In genomic region chr11:98412797-98413301, GRCm38 (mm10) we compare ENCODE assay signal across 8 mouse cellular contexts. TPM values are rescaled to one million over a fixed set of nuclear protein-coding genes. Genes with fewer than 3 reads are reported as not detected.
DNase-seq lines count a peak whose midpoint lies in the region; ATAC-seq and TF ChIP-seq lines count a peak whose summit lies in the region.

No protein-coding gene starts in this region.

- peak overlapping the region; percentile 97 for H3K9ac ChIP-seq in kidney, embryonic 16.5 days (replicated peaks; ENCODE audit: low read length)
- H3K9ac ChIP-seq in liver, embryonic 12.5 days = peak overlapping the region; percentile 58

- H3K4me1 ChIP-seq in kidney, embryonic 16.5 days (ENCODE audit: insufficient read depth, low read length) = peaks cover 65% of the 10 kb centered on the region
- peaks cover 23% of the 10 kb centered on the region for H3K4me1 ChIP-seq in liver, embryonic 12.5 days
- peaks cover 21% of the 10 kb centered on the region for H3K4me1 ChIP-seq in olfactory bulb, adult 2 months (ENCODE audit: control insufficient read depth, insufficient read depth, low read length)

- peak overlapping the region; percentile 98 for H3K4me3 ChIP-seq in kidney, embryonic 16.5 days (ENCODE audit: low read length)
- peak overlapping the region; percentile 60 for H3K4me3 ChIP-seq in liver, embryonic 12.5 days
- H3K4me3 ChIP-seq in olfactory bulb, adult 2 months (ENCODE audit: insufficient read depth, low read depth, low read length) = peak overlapping the region; percentile 49

- TF ChIP-seq CTCF in olfactory bulb, adult 2 months (IDR thresholded peaks at IDR 0.05; ENCODE audit: insufficient read depth, low read depth, low read length) = no peak

- peak overlapping the region; percentile 82 for H3K4me2 ChIP-seq in kidney, embryonic 16.5 days (replicated peaks; ENCODE audit: low read depth, low read length)
- peak overlapping the region; percentile 60 for H3K4me2 ChIP-seq in liver, embryonic 12.5 days

- H3K27me3 ChIP-seq in kidney, embryonic 16.5 days (ENCODE audit: insufficient read depth, low read length) = no peaks in the 10 kb centered on the region
- H3K27me3 ChIP-seq in liver, embryonic 12.5 days (replicated peaks) = peaks cover 86% of the 10 kb centered on the region

- no peak for DNase-seq in kidney, adult 9 months
- peak; percentile 49 for DNase-seq in embryo, embryonic 10 days (ENCODE audit: low spot score)
- DNase-seq in heart, postnatal 14 days = peak; percentile 39 to 46
- DNase-seq in adrenal gland, adult 18-20 months (ENCODE audit: low spot score in 2 of 2) = no peak
- no peak for DNase-seq in spleen, postnatal 4 days (ENCODE audit: low spot score in 2 of 2)

- no peaks in the 10 kb centered on the region for H3K9me3 ChIP-seq in kidney, embryonic 16.5 days (ENCODE audit: low read length)
- H3K9me3 ChIP-seq in liver, embryonic 12.5 days (replicated peaks) = no peaks in the 10 kb centered on the region

- no peaks in the 10 kb centered on the region for H3K36me3 ChIP-seq in kidney, embryonic 16.5 days (ENCODE audit: insufficient read depth, low read length)
- no peaks in the 10 kb centered on the region for H3K36me3 ChIP-seq in liver, embryonic 12.5 days

- under 1% methylated on average over 40 of the region's 40 CpGs for WGBS in kidney, embryonic 16.5 days
- WGBS in liver, embryonic 12.5 days (ENCODE audit: insufficient replicate concordance) = under 1% methylated on average over 40 of the region's 40 CpGs
- under 1% methylated on average over 40 of the region's 40 CpGs for WGBS in olfactory bulb, adult 2 months

- TF ChIP-seq POLR2A in olfactory bulb, adult 2 months (IDR thresholded peaks at IDR 0.05; ENCODE audit: insufficient read depth, low read depth, low read length) = no peak

- peak overlapping the region; percentile 98 for H3K27ac ChIP-seq in kidney, embryonic 16.5 days (ENCODE audit: low read length)
- peak overlapping the region; percentile 56; the same call in 1 of the 2 replicates for H3K27ac ChIP-seq in liver, embryonic 12.5 days
- no peak overlapping the region for H3K27ac ChIP-seq in olfactory bulb, adult 2 months (ENCODE audit: insufficient read depth, low read depth, low read length)

- intact Hi-C loops in heart, postnatal 14 days (cut with DNase I) = loop anchor here (2.0 kb wide), 1 partner anchor 26 kb away; the partner anchor contains the start of gene Mien1

- peak; percentile 36 for ATAC-seq in kidney, embryonic 16.5 days (ENCODE audit: low FRiP score, low TSS enrichment)
- ATAC-seq in liver, embryonic 12.5 days = no peak

RNA-seq across cellular contexts. Expression of gene Erbb2, which starts 0.6 kb away (rescaled TPM):
- polyA plus RNA-seq in kidney, embryonic 16.5 days (2015; fragmentation: Nextera tagmentation; extraction: Ambion mirVana) = 54.9 and 57.7 TPM in 2 replicates
- 10 to 100 TPM; 11.3 TPM for total RNA-seq in heart, postnatal 14 days (2021)
- 5.5 and 5.6 TPM in 2 replicates for polyA plus RNA-seq in liver, embryonic 12.5 days (2016; fragmentation: Nextera tagmentation; extraction: Ambion mirVana)
- polyA plus RNA-seq in olfactory bulb, adult 2 months (2012; ENCODE audit: insufficient read depth, insufficient read length, low replicate concordance, missing spikeins) = not detected in 2 replicates
- 1 to 10 TPM; 2.5 to 3.4 TPM for total RNA-seq in adrenal gland, adult 18-20 months (2021)

RNA-seq across cellular contexts. Expression of gene Pgap3, which starts 12.6 kb away (rescaled TPM):
- 17.6 and 22.3 TPM in 2 replicates for polyA plus RNA-seq in kidney, embryonic 16.5 days (2015; fragmentation: Nextera tagmentation; extraction: Ambion mirVana)
- total RNA-seq in heart, postnatal 14 days (2021) = 10 to 100 TPM; 11.7 to 11.9 TPM
- polyA plus RNA-seq in liver, embryonic 12.5 days (2016; fragmentation: Nextera tagmentation; extraction: Ambion mirVana) = 3.5 and 3.8 TPM in 2 replicates
- not detected in 2 replicates for polyA plus RNA-seq in olfactory bulb, adult 2 months (2012; ENCODE audit: insufficient read depth, insufficient read length, low replicate concordance, missing spikeins)
- total RNA-seq in adrenal gland, adult 18-20 months (2021) = 1 to 10 TPM; 5.3 to 6.2 TPM

RNA-seq across cellular contexts. Expression of gene Mien1, which starts 25.9 kb away (rescaled TPM):
- polyA plus RNA-seq in kidney, embryonic 16.5 days (2015; fragmentation: Nextera tagmentation; extraction: Ambion mirVana) = 108 and 113 TPM in 2 replicates
- total RNA-seq in heart, postnatal 14 days (2021) = 10 to 100 TPM; 44.6 to 52.6 TPM
- 64.8 and 67.4 TPM in 2 replicates for polyA plus RNA-seq in liver, embryonic 12.5 days (2016; fragmentation: Nextera tagmentation; extraction: Ambion mirVana)
- not detected in 2 replicates for polyA plus RNA-seq in olfactory bulb, adult 2 months (2012; ENCODE audit: insufficient read depth, insufficient read length, low replicate concordance, missing spikeins)
- total RNA-seq in adrenal gland, adult 18-20 months (2021) = 10 to 100 TPM; 89.5 to 94.5 TPM

RNA-seq across cellular contexts. Expression of gene Pnmt, which starts 26.6 kb away (rescaled TPM):
- polyA plus RNA-seq in kidney, embryonic 16.5 days (2015; fragmentation: Nextera tagmentation; extraction: Ambion mirVana) = 2.5 and 2.8 TPM in 2 replicates
- under 1 TPM; 0.41 to 0.61 TPM for total RNA-seq in heart, postnatal 14 days (2021)
- polyA plus RNA-seq in liver, embryonic 12.5 days (2016; fragmentation: Nextera tagmentation; extraction: Ambion mirVana) = 0.23 TPM in 1 of 2 replicates, not detected in the other
- not detected in 2 replicates for polyA plus RNA-seq in olfactory bulb, adult 2 months (2012; ENCODE audit: insufficient read depth, insufficient read length, low replicate concordance, missing spikeins)
- 100 to 1,000 TPM; 313 to 497 TPM for total RNA-seq in adrenal gland, adult 18-20 months (2021)

RNA-seq across cellular contexts. Expression of gene Tcap, which starts 29.2 kb away (rescaled TPM):
- polyA plus RNA-seq in kidney, embryonic 16.5 days (2015; fragmentation: Nextera tagmentation; extraction: Ambion mirVana) = 2.4 and 2.7 TPM in 2 replicates
- 100 to 1,000 TPM; 841 to 967 TPM for total RNA-seq in heart, postnatal 14 days (2021)
- not detected in 2 replicates for polyA plus RNA-seq in liver, embryonic 12.5 days (2016; fragmentation: Nextera tagmentation; extraction: Ambion mirVana)
- polyA plus RNA-seq in olfactory bulb, adult 2 months (2012; ENCODE audit: insufficient read depth, insufficient read length, low replicate concordance, missing spikeins) = not detected in 2 replicates
- total RNA-seq in adrenal gland, adult 18-20 months (2021) = 1 to 10 TPM in 1 of 2 experiments, not detected in 1; 3.5 TPM

Comparison
In these comparisons a context has a peak if more than half of its experiments do, and no peak if none do; other contexts are left out.
1. DNase-seq: peak in embryo, embryonic 10 days (single experiment) and heart, postnatal 14 days (2 of 2); none in kidney, adult 9 months (single experiment), adrenal gland, adult 18-20 months (0 of 2) and spleen, postnatal 4 days (0 of 2).
2. RNA of gene Mien1, which starts 25.9 kb away (polyA plus RNA-seq): 108 to 113 TPM in kidney, embryonic 16.5 days and 64.8 to 67.4 TPM in liver, embryonic 12.5 days; not detected in olfactory bulb, adult 2 months; every median in the first group is over 10 times any median in the second.
3. Peak in every context shown above with its lines, with median percentiles within 50 percentile points of each other: H3K4me3 ChIP-seq.